Mouse (Mus musculus) ZHBTc4 (cell line): ENCODE data around the gene AI661453.
A peak's percentile ranks its signal among the peaks of the same experiment; 100 is the strongest.
"Not testable (repeated sequence)": the region's sequence is repeated elsewhere in the genome, so short reads cannot be mapped to it uniquely, and the experiment has no call there.

Experiments
- DNase-seq: peaks from one replicate; pipeline ENCODE4 v3.0.0-alpha.2; 2011; ENCODE audit warnings: low read depth, low spot score

The AI661453 gene

GRCm38 (mm10) chr17:47436156-47436906 is at the start of gene AI661453:
Gene AI661453 (plus strand): TSS chr17:47436615.
- peak; percentile 82 for DNase-seq

GRCm38 (mm10) chr17:47386649-47387048 is 49.8 kb upstream of the AI661453 start:
- peak; percentile 80 for DNase-seq

GRCm38 (mm10) chr17:47394223-47394869 is 42.1 kb upstream of the AI661453 start:
- no peak for DNase-seq

DNA sequence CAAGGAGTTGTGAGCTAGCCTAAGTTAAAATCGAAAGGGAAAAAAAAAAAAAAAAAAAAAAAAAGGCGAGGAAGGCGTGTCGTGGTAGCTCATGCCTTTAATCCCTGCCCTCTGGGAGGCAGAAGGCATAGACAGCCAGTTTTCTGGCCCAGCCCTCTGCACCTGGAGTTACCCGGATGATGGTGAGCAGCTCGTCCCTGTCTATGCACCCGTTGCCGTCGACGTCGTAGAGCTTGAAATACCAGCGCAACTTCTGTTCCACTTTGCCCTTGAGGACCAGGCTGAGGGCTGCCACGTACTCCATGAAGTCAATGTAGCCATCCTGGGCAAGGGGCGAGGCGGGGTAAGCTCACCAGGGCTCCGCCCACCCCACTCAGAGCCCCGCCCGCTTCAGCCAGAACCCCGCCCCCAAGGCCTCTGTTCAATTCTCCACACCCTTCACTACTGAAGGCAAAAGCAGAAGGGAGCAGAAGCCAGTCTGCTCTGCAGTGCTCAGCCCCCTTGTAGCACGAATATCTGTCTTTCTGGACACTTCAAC is 41.0 kb upstream of the AI661453 start:
- peak; percentile 91 for DNase-seq

GRCm38 (mm10) chr17:47399091-47399490 is 37.3 kb upstream of the AI661453 start:
- DNase-seq: no peak

GRCm38 (mm10) chr17:47400451-47400850 is 36.0 kb upstream of the AI661453 start, which contains the start of gene Guca1a:
Gene Guca1a (minus strand): TSS chr17:47400584.
- DNase-seq: no peak

GRCm38 (mm10) chr17:47407717-47408557 is 28.5 kb upstream of the AI661453 start:
- peak; percentile 66 for DNase-seq

- DNase-seq: peak; percentile 88
These were observed 27.9 kb upstream of the AI661453 start for GRCm38 (mm10) chr17:47408558-47408898.

DNA sequence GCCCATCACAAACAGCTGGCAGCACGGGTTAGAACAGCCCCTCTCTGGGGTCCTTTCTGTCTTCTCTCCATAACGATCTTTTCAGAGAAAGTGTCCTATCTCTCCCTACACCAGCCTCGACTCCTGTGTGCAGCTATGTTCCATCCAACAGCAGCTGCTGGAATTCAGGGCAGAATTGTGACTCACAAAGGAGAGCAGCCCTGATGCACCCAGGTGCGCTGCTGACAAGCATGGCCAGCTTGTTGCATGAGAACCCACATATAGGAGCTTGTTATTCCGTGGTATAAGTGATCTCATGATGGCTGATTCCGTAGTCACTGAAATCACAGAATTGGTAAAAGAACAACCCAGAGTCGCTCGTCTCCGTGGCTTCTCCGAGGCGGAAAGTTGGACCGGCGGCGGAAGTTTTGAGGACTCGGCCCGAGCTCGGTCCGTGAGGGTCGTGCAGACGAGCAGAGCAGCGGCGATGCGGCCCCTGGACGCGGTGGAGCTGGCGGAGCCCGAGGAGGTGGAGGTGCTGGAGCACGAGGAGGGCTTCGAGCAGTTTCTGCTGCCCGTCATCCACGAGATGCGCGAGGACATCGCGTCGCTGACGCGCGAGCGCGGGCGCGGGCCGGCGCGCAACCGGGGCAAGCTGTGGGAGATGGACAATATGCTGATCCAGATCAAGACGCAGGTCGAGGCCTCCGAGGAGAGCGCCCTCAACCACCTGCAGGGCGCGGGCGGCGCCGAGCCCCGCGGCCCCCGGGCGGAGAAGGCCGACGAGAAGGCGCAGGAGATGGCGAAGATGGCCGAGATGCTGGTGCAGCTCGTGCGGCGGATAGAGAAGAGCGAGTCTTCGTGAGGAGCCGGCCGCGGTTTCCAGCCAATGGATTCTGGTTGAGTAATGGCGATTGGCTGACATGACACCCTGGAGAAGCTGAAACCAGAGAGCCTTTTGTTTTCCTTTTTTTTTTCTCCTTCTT is 26.2 kb upstream of the AI661453 start:
- DNase-seq: peak; percentile 32

GRCm38 (mm10) chr17:47420195-47420594 is 16.2 kb upstream of the AI661453 start:
- peak; percentile 69 for DNase-seq

DNA sequence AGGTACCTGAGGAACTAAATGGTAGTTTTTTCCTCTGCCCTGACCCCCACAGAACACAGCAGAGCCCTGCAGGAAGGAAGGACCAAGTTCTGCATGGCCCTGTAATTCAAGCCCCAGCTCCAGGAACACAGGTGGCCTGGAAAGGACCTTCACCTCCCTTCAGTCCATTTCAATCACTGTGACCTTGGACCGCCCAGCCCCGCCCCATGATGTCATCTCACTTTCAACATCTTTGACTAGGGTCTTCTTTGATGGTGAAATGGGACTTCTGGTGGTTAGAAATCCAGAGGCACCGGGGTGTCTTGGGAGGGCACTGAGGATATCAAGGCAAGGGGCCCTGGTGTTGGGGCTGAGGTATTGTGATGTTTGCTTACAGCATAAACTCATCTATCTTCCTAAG is 14.8 kb upstream of the AI661453 start:
- peak; percentile 64 for DNase-seq

DNA sequence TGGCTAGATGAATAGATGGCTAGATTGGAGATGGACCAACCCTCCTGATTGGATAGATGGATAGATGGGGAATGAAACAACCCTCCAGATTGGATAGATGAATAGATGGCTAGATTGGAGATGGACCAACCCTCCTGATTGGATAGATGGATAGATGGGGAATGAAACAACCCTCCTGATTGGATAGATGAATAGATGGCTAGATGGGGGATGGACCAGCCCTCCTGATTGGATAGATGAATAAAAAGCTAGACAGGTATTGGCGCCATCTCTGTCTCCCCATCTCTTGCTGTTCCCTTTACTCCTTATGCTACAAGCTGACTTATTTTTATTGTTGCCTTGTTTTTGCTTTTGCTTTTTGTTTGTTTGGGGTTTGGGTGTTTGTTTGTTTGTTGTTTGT is 13.8 kb upstream of the AI661453 start:
- DNase-seq: not testable (repeated sequence)

DNA sequence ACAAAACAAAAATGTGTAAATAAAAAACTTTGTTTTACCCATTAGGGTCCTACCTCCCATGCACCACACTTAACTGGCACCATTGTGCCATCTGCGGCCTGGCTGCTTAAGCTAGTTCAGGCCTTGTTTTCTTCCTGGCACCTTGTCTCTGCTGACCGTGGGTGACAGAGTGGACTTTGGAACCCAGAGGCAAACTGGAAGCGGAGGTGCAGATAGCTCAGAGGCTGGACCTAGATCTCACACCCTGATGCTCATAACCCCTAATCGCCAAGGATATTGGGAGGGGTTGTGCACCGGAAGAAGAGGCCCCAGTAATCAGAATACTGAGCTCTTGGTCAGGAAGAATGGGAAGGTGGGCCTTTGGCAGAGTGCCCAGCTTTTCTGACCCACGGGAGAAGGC is 12.2 kb upstream of the AI661453 start:
- DNase-seq: no peak

DNA sequence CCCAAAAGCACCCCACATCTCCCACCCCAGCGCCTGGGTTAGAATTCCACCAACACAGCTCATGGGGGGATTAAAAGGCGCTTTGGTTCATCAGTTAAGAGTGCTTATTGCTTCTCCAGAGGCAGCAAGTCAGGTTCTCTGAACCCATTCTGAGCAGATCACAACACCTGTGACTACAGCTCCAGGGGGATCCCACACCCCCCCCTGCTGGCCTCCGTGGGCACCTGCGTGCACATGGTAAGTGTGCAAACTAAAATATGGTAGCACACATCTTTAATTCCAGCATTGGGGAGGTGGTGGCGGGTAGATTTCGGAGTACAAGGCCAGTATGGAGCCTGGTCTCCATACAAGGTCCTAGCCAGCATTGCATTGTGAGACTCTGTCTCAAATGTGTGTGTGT is 9.1 kb upstream of the AI661453 start:
- no peak for DNase-seq

GRCm38 (mm10) chr17:47428831-47429304 is 7.5 kb upstream of the AI661453 start:
- no peak for DNase-seq

GRCm38 (mm10) chr17:47430815-47431214 is 5.6 kb upstream of the AI661453 start:
- peak; percentile 44 for DNase-seq

GRCm38 (mm10) chr17:47436907-47437547 is 612 bp downstream of the AI661453 start, which contains the start of gene 1700001C19Rik:
Gene 1700001C19Rik (minus strand): TSS chr17:47437376.
- peak; percentile 62 for DNase-seq

DNA sequence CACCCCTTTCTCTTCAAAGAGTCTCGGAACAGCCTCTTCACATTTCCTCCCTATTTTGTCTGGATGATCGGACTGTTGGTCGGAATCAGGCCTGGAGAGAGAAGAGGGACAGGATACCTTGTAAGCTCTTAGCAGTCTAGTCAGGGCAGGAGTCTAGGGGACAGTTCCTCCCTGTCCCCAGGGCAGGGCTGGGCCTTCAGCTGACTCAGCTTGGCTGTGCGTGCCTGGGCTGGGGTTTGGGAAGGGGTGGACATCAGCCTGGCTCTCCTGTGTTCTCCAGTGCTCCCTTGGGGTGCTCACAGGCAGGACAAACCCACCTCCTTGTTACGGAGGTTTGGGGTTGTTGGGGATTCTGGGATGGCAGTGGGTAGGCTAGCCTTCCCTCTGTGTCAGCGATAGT is 2.2 kb downstream of the AI661453 start:
- DNase-seq: no peak

GRCm38 (mm10) chr17:47439396-47440028 is 3.1 kb downstream of the AI661453 start:
- no peak for DNase-seq
